Mouse (Mus musculus) heart, postnatal 0 days (tissue): ENCODE measurements around the gene Prcp.

Source experiments
- CTCF ChIP-seq: IDR thresholded peaks from 2 replicates; pipeline ENCODE4 v1.5.1; 2016; ENCODE audit warnings: antibody characterized with exemption, control low read depth, low read depth
- EP300 ChIP-seq: IDR thresholded peaks from 2 replicates; pipeline ENCODE4 v1.6.1; 2016; ENCODE audit warnings: antibody characterized with exemption, low read depth

DNA sequence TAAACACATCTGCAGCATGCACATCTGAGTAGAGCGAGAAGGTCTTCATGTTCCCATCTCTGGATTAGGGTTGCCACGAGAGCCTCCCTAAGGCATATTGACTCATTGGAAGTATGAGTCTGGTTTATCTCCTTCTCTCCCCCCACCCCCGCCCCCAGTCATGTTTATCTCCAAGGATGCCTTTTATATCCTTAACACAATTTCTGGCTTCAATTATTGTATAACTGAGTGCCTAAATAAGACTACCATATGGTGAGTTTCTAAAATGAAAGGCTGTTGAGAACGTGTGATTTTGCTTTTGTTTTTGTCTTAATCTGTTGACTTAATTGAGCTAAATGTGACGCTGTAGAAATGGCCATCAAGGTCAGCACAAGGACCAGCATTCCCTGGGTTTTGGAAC lies 21.8 kb downstream of the Prcp start:
- TF ChIP-seq CTCF (no peak), EP300 (no peak)
